26 mouse cellular contexts compared by ENCODE assay signal in genomic region chr11:61967034-61967433, GRCm38 (mm10). TPM values are rescaled to one million over a fixed set of nuclear protein-coding genes. Genes with fewer than 3 reads are reported as not detected.
DNase-seq lines count a peak whose midpoint lies in the region; ATAC-seq lines count a peak whose summit lies in the region.
"Had no signal": no experiment of that assay in that cellular context is flagged by ENCODE, and none has a peak within 500 bp of the region (broad histone marks: within the 10 kb centered on the region; RNA-seq: fewer than 3 reads in every experiment).

No protein-coding gene starts in this region.

- H3K27me3 ChIP-seq in forebrain, embryonic 11.5 days (ENCODE audit: control insufficient read depth, insufficient read depth, low read length), result no peaks in the 10 kb centered on the region
- H3K27me3 ChIP-seq in forebrain, embryonic 15.5 days, result no peaks in the 10 kb centered on the region
- no peaks in the 10 kb centered on the region for H3K27me3 ChIP-seq in liver, embryonic 15.5 days
- no peaks in the 10 kb centered on the region for H3K27me3 ChIP-seq in hindbrain, embryonic 11.5 days (ENCODE audit: control insufficient read depth, insufficient read depth, low read length)
- H3K27me3 ChIP-seq: hindbrain, embryonic 15.5 days; kidney, embryonic 15.5 days; neural tube, embryonic 12.5 days had no signal

- no peak for ATAC-seq in forebrain, embryonic 11.5 days (replicated peaks; ENCODE audit: low FRiP score)
- ATAC-seq in forebrain, embryonic 15.5 days (replicated peaks), result no peak
- peak; percentile 51 for ATAC-seq in liver, embryonic 15.5 days (ENCODE audit: insufficient read depth)
- ATAC-seq in hindbrain, embryonic 11.5 days (ENCODE audit: low FRiP score), result no peak
- ATAC-seq: forebrain, embryonic 16.5 days; inflammation-experienced regulatory T-cells, adult 6 months had no signal

- no peak overlapping the region for H3K27ac ChIP-seq in forebrain, embryonic 11.5 days (ENCODE audit: low read depth, low read length)
- H3K27ac ChIP-seq in forebrain, embryonic 15.5 days (replicated peaks), result no peak overlapping the region
- peak overlapping the region; percentile 90 for H3K27ac ChIP-seq in liver, embryonic 15.5 days (replicated peaks)
- no peak overlapping the region for H3K27ac ChIP-seq in hindbrain, embryonic 11.5 days (ENCODE audit: low read depth, low read length)
- H3K27ac ChIP-seq: gastrocnemius, adult 2 months; heart, adult 2 months; heart, embryonic 13.5 days; hindbrain, embryonic 15.5 days; kidney, embryonic 15.5 days; neural tube, embryonic 12.5 days had no signal

- H3K36me3 ChIP-seq in forebrain, embryonic 11.5 days (ENCODE audit: control insufficient read depth, insufficient read depth, low read length), result no peaks in the 10 kb centered on the region
- no peaks in the 10 kb centered on the region for H3K36me3 ChIP-seq in forebrain, embryonic 15.5 days
- H3K36me3 ChIP-seq in liver, embryonic 15.5 days (replicated peaks), result peaks cover 13% of the 10 kb centered on the region
- no peaks in the 10 kb centered on the region for H3K36me3 ChIP-seq in hindbrain, embryonic 11.5 days (ENCODE audit: control insufficient read depth, insufficient read depth, low read length)
- H3K36me3 ChIP-seq: heart, embryonic 13.5 days; hindbrain, embryonic 15.5 days; kidney, embryonic 15.5 days; neural tube, embryonic 12.5 days had no signal

- H3K4me3 ChIP-seq in forebrain, embryonic 11.5 days (ENCODE audit: low read depth, low read length), result no peak overlapping the region
- H3K4me3 ChIP-seq in forebrain, embryonic 15.5 days, result no peak overlapping the region
- 0 out of 2 replicates have a peak overlapping the region, but pooled peaks have one; percentile 4 for H3K4me3 ChIP-seq in liver, embryonic 15.5 days (replicated peaks)
- H3K4me3 ChIP-seq in hindbrain, embryonic 11.5 days (ENCODE audit: low read depth, low read length), result no peak overlapping the region
- H3K4me3 ChIP-seq: gastrocnemius, adult 2 months; heart, adult 2 months; heart, embryonic 13.5 days; hindbrain, embryonic 15.5 days; kidney, embryonic 15.5 days; megakaryocyte, embryonic 14.5 days; neural tube, embryonic 12.5 days had no signal

- 91% methylated on average over 8 of the region's 8 CpGs for WGBS in forebrain, embryonic 11.5 days
- 82% methylated on average over 8 of the region's 8 CpGs for WGBS in forebrain, embryonic 15.5 days
- WGBS in liver, embryonic 15.5 days (ENCODE audit: insufficient replicate concordance), result 58% methylated on average over 8 of the region's 8 CpGs
- WGBS in hindbrain, embryonic 11.5 days, result 86% methylated on average over 8 of the region's 8 CpGs

- no peaks in the 10 kb centered on the region for H3K4me1 ChIP-seq in forebrain, embryonic 11.5 days (replicated peaks; ENCODE audit: control insufficient read depth, insufficient read depth, low read length)
- no peaks in the 10 kb centered on the region for H3K4me1 ChIP-seq in forebrain, embryonic 15.5 days
- peaks cover 88% of the 10 kb centered on the region for H3K4me1 ChIP-seq in liver, embryonic 15.5 days (replicated peaks)
- no peaks in the 10 kb centered on the region for H3K4me1 ChIP-seq in hindbrain, embryonic 11.5 days (replicated peaks; ENCODE audit: control insufficient read depth, insufficient read depth, low read length)
- H3K4me1 ChIP-seq: heart, embryonic 13.5 days; hindbrain, embryonic 15.5 days; neural tube, embryonic 12.5 days had no signal

- H3K9me3 ChIP-seq in forebrain, embryonic 11.5 days (ENCODE audit: control insufficient read depth, low read length), result no peaks in the 10 kb centered on the region
- no peaks in the 10 kb centered on the region for H3K9me3 ChIP-seq in forebrain, embryonic 15.5 days
- H3K9me3 ChIP-seq in liver, embryonic 15.5 days (replicated peaks), result no peaks in the 10 kb centered on the region
- no peaks in the 10 kb centered on the region for H3K9me3 ChIP-seq in hindbrain, embryonic 11.5 days (ENCODE audit: control insufficient read depth, low read length)
- H3K9me3 ChIP-seq: heart, embryonic 13.5 days; hindbrain, embryonic 15.5 days; kidney, embryonic 15.5 days; megakaryocyte, embryonic 14.5 days; neural tube, embryonic 12.5 days had no signal

- peak; percentile 41 for DNase-seq in forebrain, embryonic 11.5 days (ENCODE audit: low spot score)
- DNase-seq in liver, result peak; percentile 34
- no peak for DNase-seq in hindbrain, embryonic 11.5 days (ENCODE audit: low spot score)
- no peak for DNase-seq in spleen, adult 18-20 months
- no peak for DNase-seq in adrenal gland, adult 18-20 months (ENCODE audit: low spot score in 2 of 2)
- DNase-seq: adrenal gland, postnatal 25 days; cerebellum, adult 18-20 months; cerebellum, postnatal 14 days; gastrocnemius, adult 2 months; gastrocnemius, postnatal 36 days; heart, adult 2 months; heart, postnatal 10 days; kidney, adult 11 months; kidney, postnatal 25 days; lung, postnatal 36 days; midbrain, embryonic 14.5 days; right cerebral cortex, postnatal 4 days had no signal

- H3K9ac ChIP-seq in forebrain, embryonic 11.5 days (ENCODE audit: low read length), result no peak overlapping the region
- H3K9ac ChIP-seq in forebrain, embryonic 15.5 days (replicated peaks), result no peak overlapping the region
- peak overlapping the region; percentile 7; the same call in 1 of the 2 replicates for H3K9ac ChIP-seq in liver, embryonic 15.5 days
- no peak overlapping the region for H3K9ac ChIP-seq in hindbrain, embryonic 11.5 days (ENCODE audit: low read depth, low read length)
- H3K9ac ChIP-seq: heart, embryonic 13.5 days; hindbrain, embryonic 15.5 days; kidney, embryonic 15.5 days; neural tube, embryonic 12.5 days had no signal

- H3K4me2 ChIP-seq in forebrain, embryonic 11.5 days (ENCODE audit: low read depth, low read length, severe bottlenecking), result no peak overlapping the region
- H3K4me2 ChIP-seq in forebrain, embryonic 15.5 days (replicated peaks), result no peak overlapping the region
- H3K4me2 ChIP-seq in liver, embryonic 15.5 days, result peak overlapping the region; percentile 36
- no peak overlapping the region for H3K4me2 ChIP-seq in hindbrain, embryonic 11.5 days (replicated peaks; ENCODE audit: low read depth, low read length)
- H3K4me2 ChIP-seq: heart, embryonic 13.5 days; hindbrain, embryonic 15.5 days; kidney, embryonic 15.5 days; neural tube, embryonic 12.5 days had no signal

RNA-seq across cellular contexts. Expression of gene Specc1, which starts 10.5 kb away (rescaled TPM):
- 19.0 and 20.2 TPM in 2 replicates for polyA plus RNA-seq in forebrain, embryonic 11.5 days (2014; fragmentation: Nextera tagmentation; extraction: Ambion mirVana)
- polyA plus RNA-seq in forebrain, embryonic 15.5 days (2015; fragmentation: Nextera tagmentation; extraction: Ambion mirVana), result 10.7 and 11.7 TPM in 2 replicates
- polyA plus RNA-seq in liver, embryonic 15.5 days (2015; fragmentation: Nextera tagmentation; extraction: Ambion mirVana), result 54.4 and 57.0 TPM in 2 replicates
- 18.4 and 26.3 TPM in 2 replicates for polyA plus RNA-seq in hindbrain, embryonic 11.5 days (2014; fragmentation: Nextera tagmentation; extraction: Ambion mirVana)
- 1 to 10 TPM; 4.4 to 6.3 TPM for total RNA-seq in adrenal gland, adult 18-20 months (2021)

RNA-seq across cellular contexts. Expression of gene Akap10, which starts 37.0 kb away (rescaled TPM):
- 17.2 and 18.6 TPM in 2 replicates for polyA plus RNA-seq in forebrain, embryonic 11.5 days (2014; fragmentation: Nextera tagmentation; extraction: Ambion mirVana)
- polyA plus RNA-seq in forebrain, embryonic 15.5 days (2015; fragmentation: Nextera tagmentation; extraction: Ambion mirVana), result 15.5 and 15.8 TPM in 2 replicates
- 7.9 and 8.0 TPM in 2 replicates for polyA plus RNA-seq in liver, embryonic 15.5 days (2015; fragmentation: Nextera tagmentation; extraction: Ambion mirVana)
- 16.9 and 17.1 TPM in 2 replicates for polyA plus RNA-seq in hindbrain, embryonic 11.5 days (2014; fragmentation: Nextera tagmentation; extraction: Ambion mirVana)
- total RNA-seq in adrenal gland, adult 18-20 months (2021), result 10 to 100 TPM; 25.3 to 26.0 TPM

Comparison
In these comparisons a context has a peak if more than half of its experiments do, and no peak if none do; other contexts are left out.
1. DNase-seq: peak in forebrain, embryonic 11.5 days (single experiment) and liver (single experiment); none in hindbrain, embryonic 11.5 days (single experiment), spleen, adult 18-20 months (0 of 2) and adrenal gland, adult 18-20 months (0 of 2).